Mouse (Mus musculus) MEL (cell line): ENCODE results near the gene Prc1. TPM values are rescaled to one million over a fixed set of nuclear protein-coding genes. Genes with fewer than 3 reads are reported as not detected.

Experiments
- DNase-seq: peaks from one replicate; pipeline ENCODE4 v3.0.0; 2011; ENCODE audit warnings: low read depth, low spot score
- H3K27ac ChIP-seq: 2 replicates; pipeline ENCODE4 v1.5.1; 2012; ENCODE audit warnings: low read depth, mild to moderate bottlenecking, control low read depth, low read length, moderate library complexity; ENCODE audit not compliant: control insufficient read depth
- H3K27me3 ChIP-seq, 2 experiments: fragments of 150-350 bp in 1 of 2; sonication (generic) in 1 of 2; 2 replicates each; pipeline ENCODE4 v1.6.1; 2012; ENCODE audit warnings: low read length in 2 of 2, mild to moderate bottlenecking in 2 of 2, improper control_type of control experiment in 1 of 2, moderate library complexity in 1 of 2; ENCODE audit not compliant: insufficient read depth in 2 of 2, control insufficient read depth in 1 of 2
- H3K36me3 ChIP-seq, 2 experiments: 2 replicates each; pipeline ENCODE4 v1.6.1; 2012 to 2014; ENCODE audit warnings: low read length in 2 of 2, improper control_type of control experiment in 1 of 2, inconsistent platforms in 1 of 2, mild to moderate bottlenecking in 1 of 2; ENCODE audit not compliant: insufficient read depth in 2 of 2, control insufficient read depth in 1 of 2
- H3K4me1 ChIP-seq, 2 experiments: fragments of 150-350 bp in 1 of 2; sonication (generic) in 1 of 2; 2 replicates each; pipeline ENCODE4 v1.6.1; 2012; ENCODE audit warnings: low read length in 2 of 2, improper control_type of control experiment in 1 of 2, mild to moderate bottlenecking in 1 of 2; ENCODE audit not compliant: insufficient read depth in 2 of 2, control insufficient read depth in 1 of 2
- H3K4me3 ChIP-seq, 2 experiments: fragments of 150-350 bp in 1 of 2; sonication (generic) in 1 of 2; 2 replicates each; pipeline ENCODE4 v1.5.1; 2012; ENCODE audit warnings: low read depth in 2 of 2, low read length in 2 of 2, mild to moderate bottlenecking in 2 of 2, moderate library complexity in 2 of 2, control low read depth in 1 of 2, improper control_type of control experiment in 1 of 2; ENCODE audit not compliant: control insufficient read depth in 1 of 2, insufficient read depth in 1 of 2
- H3K79me2 ChIP-seq: 2 replicates; pipeline ENCODE4 v1.6.1; 2012; ENCODE audit warnings: mild to moderate bottlenecking, low read length, moderate library complexity; ENCODE audit not compliant: control insufficient read depth, poor library complexity, insufficient read depth
- H3K9ac ChIP-seq: 2 replicates; pipeline ENCODE4 v1.6.1; 2012; ENCODE audit warnings: low read depth, mild to moderate bottlenecking, control low read depth, low read length, moderate library complexity; ENCODE audit not compliant: control insufficient read depth, poor library complexity, severe bottlenecking
- H3K9me3 ChIP-seq: fragments of 150-350 bp; sonication (generic); replicated peaks from 2 replicates; pipeline ENCODE4 v1.6.1; 2012; ENCODE audit warnings: mild to moderate bottlenecking, low read length, improper control_type of control experiment, moderate library complexity; ENCODE audit not compliant: insufficient read depth
- BHLHE40 ChIP-seq: IDR thresholded peaks from 2 replicates; pipeline ENCODE4 v1.6.1; 2012; ENCODE audit warnings: low read depth, mild to moderate bottlenecking, inconsistent platforms, low read length, improper control_type of control experiment, borderline replicate concordance
- CHD1 ChIP-seq: IDR thresholded peaks from 2 replicates; pipeline ENCODE4 v1.6.1; 2012; ENCODE audit warnings: low read depth, mild to moderate bottlenecking, inconsistent platforms, low read length, improper control_type of control experiment
- CHD2 ChIP-seq: IDR thresholded peaks from 2 replicates; pipeline ENCODE4 v1.6.1; 2011; ENCODE audit warnings: low read length, improper control_type of control experiment
- CTCF ChIP-seq, 3 experiments: IDR thresholded peaks in 2 of 3; conservative IDR thresholded peaks in 1 of 3; 2 replicates each; pipeline ENCODE4 v1.5.1; 2011 to 2012; ENCODE audit warnings: low read length in 3 of 3, low read depth in 2 of 3, mild to moderate bottlenecking in 2 of 3, improper control_type of control experiment in 1 of 3, inconsistent platforms in 1 of 3, mixed read lengths in 1 of 3, moderate library complexity in 1 of 3; ENCODE audit not compliant: control insufficient read depth in 1 of 3, insufficient read depth in 1 of 3, poor library complexity in 1 of 3, severe bottlenecking in 1 of 3
- E2F4 ChIP-seq: IDR thresholded peaks from 2 replicates; pipeline ENCODE4 v1.6.1; 2011; ENCODE audit warnings: low read depth, low read length, improper control_type of control experiment, borderline replicate concordance
- EP300 ChIP-seq, 2 experiments: IDR thresholded peaks; 2 replicates each; pipeline ENCODE4 v1.6.1; 2011; ENCODE audit warnings: improper control_type of control experiment in 2 of 2, low read length in 2 of 2, low read depth in 1 of 2, mild to moderate bottlenecking in 1 of 2
- GABPA ChIP-seq: IDR thresholded peaks from 2 replicates; pipeline ENCODE4 v1.6.1; 2012; ENCODE audit warnings: low read depth, mild to moderate bottlenecking, inconsistent platforms, low read length, improper control_type of control experiment, moderate library complexity
- HCFC1 ChIP-seq: IDR thresholded peaks from 2 replicates; pipeline ENCODE4 v1.6.1; 2012; ENCODE audit warnings: low read depth, mild to moderate bottlenecking, inconsistent platforms, low read length, improper control_type of control experiment, moderate library complexity
- JUND ChIP-seq: IDR thresholded peaks from 2 replicates; pipeline ENCODE4 v1.6.1; 2011; ENCODE audit warnings: low read depth, mild to moderate bottlenecking, improper control_type of control experiment, low read length
- MAFK ChIP-seq: IDR thresholded peaks from 2 replicates; pipeline ENCODE4 v1.6.1; 2011; ENCODE audit warnings: low read depth, mild to moderate bottlenecking, low read length, improper control_type of control experiment, borderline replicate concordance
- MAX ChIP-seq: IDR thresholded peaks from 2 replicates; pipeline ENCODE4 v1.6.1; 2011; ENCODE audit warnings: low read length, improper control_type of control experiment
- MAZ ChIP-seq: IDR thresholded peaks from 2 replicates; pipeline ENCODE4 v1.6.1; 2012; ENCODE audit warnings: low read depth, mild to moderate bottlenecking, inconsistent platforms, low read length, improper control_type of control experiment
- MXI1 ChIP-seq: IDR thresholded peaks from 2 replicates; pipeline ENCODE4 v1.6.1; 2011; ENCODE audit warnings: mild to moderate bottlenecking, low read depth, low read length, improper control_type of control experiment
- MYB ChIP-seq: IDR thresholded peaks from 2 replicates; pipeline ENCODE4 v1.6.1; 2011; ENCODE audit warnings: mild to moderate bottlenecking, low read depth, low read length, improper control_type of control experiment
- NELFE ChIP-seq: IDR thresholded peaks from 2 replicates; pipeline ENCODE4 v1.6.1; 2011; ENCODE audit warnings: low read depth, low read length, improper control_type of control experiment
- POLR2A ChIP-seq, 2 experiments: IDR thresholded peaks; 2 replicates each; pipeline ENCODE4 v1.6.1; 2011 to 2012; ENCODE audit warnings: low read length in 2 of 2, mild to moderate bottlenecking in 2 of 2, control low read depth in 1 of 2, improper control_type of control experiment in 1 of 2, low read depth in 1 of 2, moderate library complexity in 1 of 2; ENCODE audit not compliant: control insufficient read depth in 1 of 2, insufficient read depth in 1 of 2, poor library complexity in 1 of 2
- POLR2AphosphoS2 ChIP-seq: IDR thresholded peaks from 2 replicates; pipeline ENCODE4 v1.6.1; 2011; ENCODE audit warnings: low read length, improper control_type of control experiment
- POLR2AphosphoS5 ChIP-seq: IDR thresholded peaks from 2 replicates; pipeline ENCODE4 v1.6.1; 2012; ENCODE audit warnings: low read depth, borderline replicate concordance, mild to moderate bottlenecking, inconsistent platforms, low read length, moderate library complexity, mixed read lengths
- SIN3A ChIP-seq: IDR thresholded peaks from 2 replicates; pipeline ENCODE4 v1.6.1; 2012; ENCODE audit warnings: low read length, improper control_type of control experiment, inconsistent platforms
- SMC3 ChIP-seq: IDR thresholded peaks from 2 replicates; pipeline ENCODE4 v1.6.1; 2011; ENCODE audit warnings: low read depth, low read length, improper control_type of control experiment
- TAL1 ChIP-seq: IDR thresholded peaks from 2 replicates; pipeline ENCODE4 v1.6.1; 2012; ENCODE audit warnings: mild to moderate bottlenecking, inconsistent platforms, low read length, moderate library complexity, mixed read lengths
- TBP ChIP-seq: IDR thresholded peaks from 2 replicates; pipeline ENCODE4 v1.8.0; 2011; ENCODE audit warnings: low read depth, low read length, improper control_type of control experiment
- USF2 ChIP-seq, 2 experiments: IDR thresholded peaks; 2 replicates each; pipeline ENCODE4 v1.6.1; 2011 to 2012; ENCODE audit warnings: improper control_type of control experiment in 2 of 2, low read length in 2 of 2, borderline replicate concordance in 1 of 2, inconsistent platforms in 1 of 2, low read depth in 1 of 2, mild to moderate bottlenecking in 1 of 2; ENCODE audit not compliant: insufficient read depth in 1 of 2
- ZC3H11A ChIP-seq: IDR thresholded peaks from 2 replicates; pipeline ENCODE4 v1.6.1; 2012; ENCODE audit warnings: low read depth, mild to moderate bottlenecking, inconsistent platforms, low read length, improper control_type of control experiment
- ZNF384 ChIP-seq: IDR thresholded peaks from 2 replicates; pipeline ENCODE4 v1.6.1; 2012; ENCODE audit warnings: low read depth, mild to moderate bottlenecking, inconsistent platforms, low read length, improper control_type of control experiment
- polyA plus RNA-seq, 2 experiments: library from polyadenylated mRNA; stranded (reverse) in 1 of 2; unstranded in 1 of 2; fragments of >175 nt in 1 of 2; fragments of >200 nt in 1 of 2; gene quantifications; 2 replicates each; pipeline versions ENCODE4 v1.2.1 to v1.2.4; 2012; ENCODE audit warnings: low replicate concordance in 2 of 2, low read depth in 1 of 2; ENCODE audit not compliant: insufficient read length in 2 of 2, insufficient read depth in 1 of 2, missing spikeins in 1 of 2
- total RNA-seq: library from RNA; depleted of rRNA; stranded (reverse); fragments of 300-350 nt; gene quantifications from 2 replicates; pipeline ENCODE4 v1.2.3, GENCODE M21; 2012

The Prc1 gene
- total and polyA plus RNA-seq, 3 experiments: 68.5 to 108 (median 82.2) TPM

GRCm38 (mm10) chr7:80294062-80294763 lies at the start of gene Prc1 (continued):
- TF ChIP-seq MXI1 (peak; percentile 45), POLR2AphosphoS5 (no peak), USF2 (IDR thresholded peaks at IDR 0.05; ENCODE audit: borderline replicate concordance in 1 of 2, insufficient read depth in 1 of 2, low read depth in 1 of 2, low read length in 2 of 2) (no peak), TAL1 (no peak)
- TF ChIP-seq, all 39 proteins: peak for 22

GRCm38 (mm10) chr7:80244851-80245250 lies 49.4 kb upstream of the Prc1 start:
- no peak overlapping the region for H3K27ac ChIP-seq
- TF ChIP-seq MYB (no peak), CHD1 (no peak), MAFK (no peak), GABPA (no peak), ZNF384 (no peak), CTCF (IDR thresholded peaks at IDR 0.05 in 2 of 3, conservative IDR thresholded peaks at IDR 0.05 in 1 of 3; ENCODE audit: control insufficient read depth in 1 of 3, insufficient read depth in 1 of 3, low read depth in 2 of 3, low read length in 3 of 3, poor library complexity in 1 of 3, severe bottlenecking in 1 of 3) (no peak), POLR2AphosphoS2 (no peak)
- no peaks in the 10 kb centered on the region; the same call in 1 of the 2 replicates for H3K79me2 ChIP-seq
- peaks cover 0 to 3% of the 10 kb centered on the region in 2 experiments; a peak in 1 of 4 replicates for H3K4me1 ChIP-seq
- H3K9ac ChIP-seq: no peak overlapping the region
- peaks cover 0 to 5% of the 10 kb centered on the region in 2 experiments; a peak in 2 of 4 replicates for H3K36me3 ChIP-seq
- H3K9me3 ChIP-seq: no peaks in the 10 kb centered on the region
- no peak overlapping the region for H3K4me3 ChIP-seq
- no peaks in the 10 kb centered on the region for H3K27me3 ChIP-seq
- DNase-seq: no peak

DNA sequence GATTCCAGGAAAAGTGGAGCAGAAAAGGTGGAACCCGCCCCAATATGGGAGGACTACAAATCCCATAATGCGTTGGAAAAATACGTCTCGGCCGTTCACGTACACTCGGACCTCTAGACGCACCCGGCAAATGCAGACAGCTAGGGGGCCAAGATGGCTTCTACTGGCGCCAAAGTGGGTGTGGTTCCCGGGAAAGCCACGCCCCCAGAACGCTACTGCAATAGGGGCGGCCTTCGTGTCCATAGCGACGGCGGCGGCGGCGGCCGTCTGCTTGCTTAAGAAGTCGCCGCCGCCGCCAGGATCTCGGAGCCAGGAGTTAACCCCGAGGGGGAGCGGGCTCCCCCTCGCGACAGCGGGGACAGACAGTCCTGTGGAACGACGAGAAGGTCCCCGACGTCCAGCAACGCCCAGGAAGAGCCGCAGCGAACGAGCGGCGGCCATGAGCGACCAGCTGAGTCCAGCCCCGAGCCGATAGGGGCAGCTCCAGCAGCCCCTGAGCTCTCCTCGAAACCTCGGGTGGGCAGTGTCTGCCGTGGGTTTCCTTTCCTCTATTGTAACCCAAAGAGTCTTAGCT lies 48.0 kb upstream of the Prc1 start, which contains the start of gene Ttll13:
TSS of gene Ttll13 (plus strand) at position 229 of the 574 bp plus-strand sequence.
- peak; percentile 98 for DNase-seq
- Histone ChIP-seq H3K36me3 (peaks cover 0 to 5% of the 10 kb centered on the region in 2 experiments; a peak in 2 of 4 replicates), H3K27me3 (no peaks in the 10 kb centered on the region), H3K4me3 (peak within 1 kb of the TSS; percentile 55 to 77), H3K4me1 (peaks cover 0 to 3% of the 10 kb centered on the region in 2 experiments; a peak in 1 of 4 replicates), H3K9ac (peak within 1 kb of the TSS; percentile 79), H3K27ac (peak within 1 kb of the TSS; percentile 53), H3K79me2 (no peaks in the 10 kb centered on the region; the same call in 1 of the 2 replicates), H3K9me3 (no peaks in the 10 kb centered on the region)
- TF ChIP-seq POLR2AphosphoS2 (no peak), MAZ (0 out of 2 replicates have a peak, but pooled peaks have one; percentile 35), MAX (no peak), SIN3A (peak; percentile 78), POLR2A (IDR thresholded peaks at IDR 0.05; ENCODE audit: control insufficient read depth in 1 of 2, insufficient read depth in 1 of 2, low read depth in 1 of 2, low read length in 2 of 2, poor library complexity in 1 of 2) (peak; percentile 39 to 44; a peak in 2 of 4 replicates), BHLHE40 (no peak), CTCF (IDR thresholded peaks at IDR 0.05 in 2 of 3, conservative IDR thresholded peaks at IDR 0.05 in 1 of 3; ENCODE audit: control insufficient read depth in 1 of 3, insufficient read depth in 1 of 3, low read depth in 2 of 3, low read length in 3 of 3, poor library complexity in 1 of 3, severe bottlenecking in 1 of 3) (peak; percentile 1 to 46 (median 19); a peak in 3 of 6 replicates), JUND (no peak), CHD2 (no peak), SMC3 (peak; percentile 23; the same call in 1 of the 2 replicates), HCFC1 (peak; percentile 98), POLR2AphosphoS5 (no peak), NELFE (peak; percentile 32; the same call in 1 of the 2 replicates), MYB (peak; percentile 69), MXI1 (peak; percentile 75; the same call in 1 of the 2 replicates), ZC3H11A (no peak), USF2 (IDR thresholded peaks at IDR 0.05; ENCODE audit: borderline replicate concordance in 1 of 2, insufficient read depth in 1 of 2, low read depth in 1 of 2, low read length in 2 of 2) (no peak), EP300 (IDR thresholded peaks at IDR 0.05; ENCODE audit: low read depth in 1 of 2, low read length in 2 of 2) (no peak; a peak in 1 of 4 replicates), E2F4 (0 out of 2 replicates have a peak, but pooled peaks have one; percentile 26), TBP (no peak)
